Mouse (Mus musculus): ENCODE data around the gene Gpt2.

GRCm38 (mm10) chr8:85563336-85563735 is 71.0 kb downstream of the Gpt2 start:
- TF ChIP-seq POLR2A (IDR thresholded peaks at IDR 0.05; ENCODE audit: borderline replicate concordance, extremely low read depth, insufficient read depth, insufficient read length, poor library complexity, severe bottlenecking) = no peak
- no peak for TF ChIP-seq CTCF (IDR thresholded peaks at IDR 0.05; ENCODE audit: borderline replicate concordance, extremely low read depth, insufficient read depth, insufficient read length)

Measured in brain, embryonic 14.5 days (tissue).